Comparison of ENCODE assay signal across 14 mouse cellular contexts in the genomic region with DNA sequence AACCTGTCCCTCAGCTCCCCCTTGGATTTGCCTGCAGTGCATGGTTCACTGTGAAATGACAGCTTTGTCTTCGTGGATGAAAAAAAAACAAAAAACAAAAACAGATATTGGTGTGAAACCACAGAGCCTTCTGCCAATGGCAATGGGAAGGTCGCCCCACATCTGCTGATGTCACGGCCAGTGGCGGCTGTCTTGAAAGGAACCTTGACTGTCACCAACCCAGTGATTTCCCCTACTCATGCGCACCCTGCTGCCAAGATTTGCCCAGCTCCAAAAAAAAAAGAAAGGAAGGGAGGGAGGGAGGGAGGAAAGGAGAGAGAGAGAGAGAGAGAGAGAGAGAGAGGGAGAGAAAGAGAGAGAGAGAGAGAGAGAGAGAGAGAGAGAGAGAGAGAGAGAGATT.
DNase-seq lines count a peak whose midpoint lies in the region.
"Had no signal": no experiment of that assay in that cellular context is flagged by ENCODE, and none has a peak within 500 bp of the region (broad histone marks: within the 10 kb centered on the region; RNA-seq: fewer than 3 reads in every experiment).

No protein-coding gene starts in this region.

- peak; percentile 48 for DNase-seq in 3134 (ENCODE audit: extremely low read depth, insufficient read length, low spot score)
- DNase-seq in adrenal gland, adult 8-10 months: peak; percentile 36
- DNase-seq in adrenal gland, postnatal 25 days: peak; percentile 31
- DNase-seq in heart, postnatal 4 days: no peak
- no peak for DNase-seq in embryo, embryonic 11 days
- no peak for DNase-seq in spleen, adult 12 weeks (ENCODE audit: low spot score)
- DNase-seq: cerebellum, adult 18-20 months; cerebellum, adult 9-10 months; cerebellum, postnatal 14 days; forebrain, postnatal 0 days; gastrocnemius, adult 2 months; gastrocnemius, postnatal 14 days; heart, adult 11 months; kidney, adult 18-20 months had no signal

Comparison
In these comparisons a context has a peak if more than half of its experiments do, and no peak if none do; other contexts are left out.
1. DNase-seq: peak in 3134 (single experiment), adrenal gland, adult 8-10 months (single experiment) and adrenal gland, postnatal 25 days (single experiment); none in heart, postnatal 4 days (single experiment), embryo, embryonic 11 days (single experiment) and spleen, adult 12 weeks (single experiment).